Mouse (Mus musculus): Measurements from ENCODE around the gene Gm10322.

GRCm38 (mm10) chr10:59580593-59581149, 35.2 kb upstream of the Gm10322 start:
- TF ChIP-seq CTCF (IDR thresholded peaks at IDR 0.05; ENCODE audit: low read depth), result no peak
- TF ChIP-seq EP300 (IDR thresholded peaks at IDR 0.05; ENCODE audit: low read depth), result no peak
